Mouse (Mus musculus) myocyte (in vitro differentiated cells): Measurements from ENCODE around the gene Rab6b.

Source experiments
- E2F4 ChIP-seq: IDR thresholded peaks from one replicate; pipeline ENCODE4 v1.6.1; 2011; ENCODE audit warnings: mild to moderate bottlenecking, control low read depth, moderate library complexity; ENCODE audit not compliant: insufficient read depth
- MAX ChIP-seq: IDR thresholded peaks from one replicate; pipeline ENCODE4 v1.6.1; 2011; ENCODE audit warnings: low read depth, mild to moderate bottlenecking, control low read depth
- MYOD1 ChIP-seq, 3 experiments: IDR thresholded peaks; one replicate each; pipeline ENCODE4 v1.6.1; 2011; ENCODE audit warnings: control low read depth in 2 of 3, low read depth in 2 of 3, mild to moderate bottlenecking in 2 of 3, moderate library complexity in 1 of 3; ENCODE audit not compliant: insufficient read length in 2 of 3, control insufficient read depth in 1 of 3
- POLR2A ChIP-seq: IDR thresholded peaks from one replicate; pipeline ENCODE4 v1.6.1; 2011; ENCODE audit warnings: low read depth, mild to moderate bottlenecking, control low read depth, moderate library complexity; ENCODE audit not compliant: insufficient read length
- REST ChIP-seq: IDR thresholded peaks from one replicate; pipeline ENCODE4 v1.6.1; 2011; ENCODE audit warnings: mild to moderate bottlenecking, control low read depth, moderate library complexity; ENCODE audit not compliant: insufficient read depth, insufficient read length
- SRF ChIP-seq: IDR thresholded peaks from one replicate; pipeline ENCODE4 v1.6.1; 2011; ENCODE audit warnings: low read depth; ENCODE audit not compliant: control insufficient read depth, insufficient read length
- TCF12 ChIP-seq: IDR thresholded peaks from one replicate; pipeline ENCODE4 v1.6.1; 2011; ENCODE audit warnings: mild to moderate bottlenecking, control low read depth; ENCODE audit not compliant: poor library complexity, insufficient read depth, severe bottlenecking
- USF1 ChIP-seq: IDR thresholded peaks from one replicate; pipeline ENCODE4 v1.6.1; 2011; ENCODE audit warnings: low read depth, mild to moderate bottlenecking, control low read depth, moderate library complexity

- TF ChIP-seq POLR2A = no peak
- TF ChIP-seq TCF12 = no peak
- TF ChIP-seq MAX = no peak
- TF ChIP-seq REST = no peak
- TF ChIP-seq SRF = no peak
- TF ChIP-seq E2F4 = no peak
- TF ChIP-seq USF1 = no peak
- no peak for TF ChIP-seq MYOD1 (IDR thresholded peaks at IDR 0.05; ENCODE audit: control insufficient read depth in 1 of 3, insufficient read length in 2 of 3, low read depth in 2 of 3)
Observed at GRCm38 (mm10) chr9:103124746-103125145, 13.2 kb downstream of the Rab6b start.
